Mouse (Mus musculus) hindbrain, postnatal 0 days (tissue): ENCODE data around the gene Prkn. TPM values are rescaled to one million over a fixed set of nuclear protein-coding genes. Genes with fewer than 3 reads are reported as not detected.

ENCODE experiments used
- ATAC-seq: fragments of 200-750 bp; cut with Nextera tagmentation; 2 replicates; pipeline ENCODE4 v1.8.0; 2017; ENCODE audit warnings: mild to moderate bottlenecking, moderate TSS enrichment, moderate library complexity
- DNase-seq: peaks from one replicate; pipeline ENCODE4 v3.0.0-alpha.2; 2015; ENCODE audit warnings: low spot score
- H3K27ac ChIP-seq: fragments of 300-500 bp; sonication (generic); 2 replicates; pipeline ENCODE4 v1.5.1; 2014; ENCODE audit warnings: mild to moderate bottlenecking
- H3K27me3 ChIP-seq: fragments of 300-500 bp; sonication (generic); 2 replicates; pipeline ENCODE4 v1.6.1; 2014; ENCODE audit warnings: low read length, mixed read lengths; ENCODE audit not compliant: insufficient read depth
- H3K36me3 ChIP-seq: fragments of 300-500 bp; sonication (generic); 2 replicates; pipeline ENCODE4 v1.6.1; 2014; ENCODE audit warnings: low read length, mixed read lengths; ENCODE audit not compliant: insufficient read depth
- H3K4me1 ChIP-seq: fragments of 300-500 bp; sonication (generic); 2 replicates; pipeline ENCODE4 v1.6.1; 2014; ENCODE audit warnings: antibody characterized with exemption, low read length, mixed read lengths; ENCODE audit not compliant: insufficient read depth
- H3K4me2 ChIP-seq: fragments of 300-500 bp; sonication (generic); 2 replicates; pipeline ENCODE4 v1.6.1; 2014; ENCODE audit warnings: low read depth, mild to moderate bottlenecking, low read length, moderate library complexity, mixed read lengths
- H3K4me3 ChIP-seq: fragments of 300-500 bp; sonication (generic); 2 replicates; pipeline ENCODE4 v1.5.1; 2014; ENCODE audit warnings: low read length
- H3K9ac ChIP-seq: fragments of 300-500 bp; sonication (generic); replicated peaks from 2 replicates; pipeline ENCODE4 v1.6.1; 2014; ENCODE audit warnings: mild to moderate bottlenecking, low read length, moderate library complexity, mixed read lengths
- H3K9me3 ChIP-seq: fragments of 300-500 bp; sonication (generic); 2 replicates; pipeline ENCODE4 v1.6.1; 2016; ENCODE audit warnings: low read length, mixed read lengths
- CTCF ChIP-seq: IDR thresholded peaks from 2 replicates; pipeline ENCODE4 v1.5.1; 2016; ENCODE audit warnings: antibody characterized with exemption, control low read depth, low read depth
- WGBS: fragments of 180-500 bp; shearing (Covaris S2); extraction: QIAGEN DNeasy Blood & Tissue Kit; methylation state at CpG from one replicate; pipeline ENCODE4 v1.1.7; 2014; 5-methylcytosine and 5-hydroxymethylcytosine counted together
- polyA plus RNA-seq: library from polyadenylated mRNA; unstranded; fragments of >200 nt; fragmentation: Nextera tagmentation; extraction: Ambion mirVana; gene quantifications from 2 replicates; pipeline ENCODE4 v1.2.1, GENCODE M21; 2015
- total RNA-seq: library from RNA; depleted of rRNA; stranded (reverse); fragments of >200 nt; gene quantifications from 2 replicates; pipeline ENCODE4 v1.2.3, GENCODE M21; 2014; rRNA removed

Gene Prkn
- total and polyA plus RNA-seq, 2 experiments from 2014 or later = 9.3 to 10.7 TPM

- Histone ChIP-seq H3K4me3 (no peak overlapping the region), H3K9me3 (no peaks in the 10 kb centered on the region), H3K36me3 (no peaks in the 10 kb centered on the region), H3K4me1 (no peaks in the 10 kb centered on the region), H3K4me2 (no peak overlapping the region), H3K9ac (no peak overlapping the region), H3K27ac (no peak overlapping the region), H3K27me3 (no peaks in the 10 kb centered on the region)
- ATAC-seq (no peak), DNase-seq (no peak)
- 85% methylated on average over 6 of the region's 6 CpGs for WGBS
- TF ChIP-seq CTCF = peak; percentile 38; the same call in 1 of the 2 replicates
Observed at GRCm38 (mm10) chr17:12103781-12104180, 1263.6 kb downstream of the Prkn start.

- Histone ChIP-seq H3K4me3 (no peak overlapping the region), H3K4me1 (no peaks in the 10 kb centered on the region), H3K27ac (no peak overlapping the region), H3K4me2 (no peak overlapping the region), H3K27me3 (no peaks in the 10 kb centered on the region), H3K36me3 (no peaks in the 10 kb centered on the region), H3K9me3 (no peaks in the 10 kb centered on the region), H3K9ac (no peak overlapping the region)
- no peak for TF ChIP-seq CTCF
- no peak for ATAC-seq
- no peak for DNase-seq
- WGBS = 86% methylated on average over 7 of the region's 7 CpGs
Observed at GRCm38 (mm10) chr17:12104245-12104644, 1264.1 kb downstream of the Prkn start.

GRCm38 (mm10) chr17:12104690-12105089, 1264.5 kb downstream of the Prkn start:
- Histone ChIP-seq H3K36me3 (no peaks in the 10 kb centered on the region), H3K9me3 (no peaks in the 10 kb centered on the region), H3K4me1 (no peaks in the 10 kb centered on the region), H3K9ac (no peak overlapping the region), H3K27me3 (no peaks in the 10 kb centered on the region), H3K4me3 (no peak overlapping the region), H3K27ac (no peak overlapping the region), H3K4me2 (no peak overlapping the region)
- no peak for ATAC-seq
- no peak for TF ChIP-seq CTCF
- DNase-seq = no peak
- WGBS = 93% methylated on average over 6 of the region's 6 CpGs

- Histone ChIP-seq H3K27ac (no peak overlapping the region; the same call in 1 of the 2 replicates), H3K4me3 (no peak overlapping the region), H3K4me2 (no peak overlapping the region), H3K27me3 (no peaks in the 10 kb centered on the region), H3K9ac (no peak overlapping the region), H3K4me1 (no peaks in the 10 kb centered on the region), H3K9me3 (no peaks in the 10 kb centered on the region), H3K36me3 (no peaks in the 10 kb centered on the region)
- ATAC-seq (no peak), DNase-seq (peak; percentile 27)
- WGBS = 43% methylated on average over 4 of the region's 4 CpGs
- no peak for TF ChIP-seq CTCF
Observed at GRCm38 (mm10) chr17:12106255-12106654, 1266.1 kb downstream of the Prkn start.

Other genes with a start within 250 kb of the Prkn start
- 9.5 and 9.9 TPM in 2 replicates for gene Pacrg, start 73 bp upstream of the Prkn start, total RNA-seq
- gene Pacrg, start 73 bp upstream of the Prkn start, polyA plus RNA-seq = 26.1 and 30.2 TPM in 2 replicates